Mouse (Mus musculus) heart, embryonic 14.5 days (tissue): ENCODE data around the gene Nus1. TPM values are rescaled to one million over a fixed set of nuclear protein-coding genes. Genes with fewer than 3 reads are reported as not detected.

ENCODE experiments used
- polyA plus RNA-seq: library from polyadenylated mRNA; unstranded; fragments of >200 nt; fragmentation: Nextera tagmentation; extraction: Ambion mirVana; gene quantifications from 2 replicates; pipeline ENCODE4 v1.2.1, GENCODE M21; 2014

Nus1 gene
- polyA plus RNA-seq, 1 experiment from 2014 or later, result 10.1 TPM

Other genes starting within 250 kb of the Nus1 start
- gene Ros1, start 222.3 kb upstream of the Nus1 start, polyA plus RNA-seq, result not detected in 2 replicates
- 5.8 and 6.3 TPM in 2 replicates for gene Dcbld1, start 183.9 kb upstream of the Nus1 start, polyA plus RNA-seq
- not detected in 2 replicates for gene Gm26741, start 58.8 kb upstream of the Nus1 start, polyA plus RNA-seq
- 13.2 and 13.4 TPM in 2 replicates for gene Gopc, start 35.4 kb upstream of the Nus1 start, polyA plus RNA-seq
- not detected in 2 replicates for gene Nepn, start 28.6 kb upstream of the Nus1 start, polyA plus RNA-seq